Mouse (Mus musculus) adrenal gland, adult 2 months (tissue): ENCODE results near the gene Fbln1. TPM values are rescaled to one million over a fixed set of nuclear protein-coding genes. Genes with fewer than 3 reads are reported as not detected.

ENCODE experiments used
- DNase-seq: peaks from one replicate; pipeline ENCODE4 v3.0.0; 2021
- polyA plus RNA-seq: library from polyadenylated mRNA; depleted of rRNA; stranded (reverse); fragments of >200 nt; gene quantifications from 2 replicates; pipeline ENCODE4 v1.2.3, GENCODE M21; 2012
- total RNA-seq, 2 experiments: library from RNA; stranded (reverse); gene quantifications; 2 replicates each; pipeline ENCODE4 v1.2.3; 2021

The Fbln1 gene
- total and polyA plus RNA-seq, 3 experiments: 34.0 to 42.1 (median 38.5) TPM

- DNase-seq: peak; percentile 39
These were observed 33.3 kb downstream of the Fbln1 start for GRCm38 (mm10) chr15:85238821-85239745.

DNA sequence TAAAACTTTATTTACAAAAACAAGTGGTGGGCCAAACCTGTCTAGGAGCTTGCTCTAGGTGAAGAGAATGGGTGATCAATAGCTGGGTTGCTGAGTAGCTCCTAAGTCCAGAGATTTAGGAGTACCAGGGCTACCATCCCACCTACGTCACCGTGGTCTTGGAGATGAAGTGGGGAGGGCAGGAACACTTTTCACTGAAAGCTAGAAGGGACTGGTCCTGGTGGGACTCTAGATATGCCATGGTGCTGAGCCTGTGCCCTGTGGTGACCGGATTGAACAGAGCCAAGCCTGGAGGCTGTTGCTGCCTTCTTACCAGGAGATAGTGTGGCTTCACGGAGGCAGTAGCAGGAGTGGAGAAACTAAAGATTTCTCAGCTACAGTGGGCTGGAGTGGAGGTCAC lies 34.3 kb downstream of the Fbln1 start:
- no peak for DNase-seq

- DNase-seq: no peak
These were observed 36.1 kb downstream of the Fbln1 start for GRCm38 (mm10) chr15:85241856-85242255.

DNA sequence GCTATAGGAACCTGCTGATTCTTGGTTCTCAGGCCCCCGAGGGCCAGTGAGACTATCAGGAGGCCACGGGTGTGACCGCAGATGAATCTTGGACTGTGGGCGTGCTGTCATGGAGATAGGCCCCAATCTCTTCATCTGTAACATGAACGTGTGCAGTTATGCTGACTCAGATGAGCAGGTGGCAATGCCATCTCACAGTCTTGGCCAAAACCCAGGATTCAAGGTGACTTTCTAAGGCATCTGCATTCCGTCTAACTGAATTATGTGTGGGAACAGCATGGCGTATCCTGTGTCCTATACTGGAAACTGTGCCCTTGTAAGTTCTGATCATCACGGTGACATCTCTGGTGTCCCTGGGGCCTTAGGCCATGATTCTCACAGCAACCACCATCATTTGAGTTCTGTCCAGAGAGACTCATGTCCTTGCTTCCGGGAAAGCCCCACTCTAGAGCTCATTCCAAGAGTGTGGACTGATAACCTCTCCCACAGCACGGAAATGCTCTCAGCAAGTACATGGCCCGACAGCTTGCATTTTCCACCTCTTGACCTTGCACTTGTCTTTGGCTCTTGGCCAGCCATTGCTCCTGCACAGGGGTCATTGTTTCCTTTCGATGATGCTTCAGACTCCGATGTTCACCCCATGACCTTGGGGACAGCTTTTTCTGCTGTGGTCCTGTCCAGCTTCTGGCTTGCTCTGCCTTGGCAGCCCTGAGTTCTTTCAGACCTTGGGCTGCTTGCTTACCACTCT lies 38.8 kb downstream of the Fbln1 start:
- no peak for DNase-seq

DNA sequence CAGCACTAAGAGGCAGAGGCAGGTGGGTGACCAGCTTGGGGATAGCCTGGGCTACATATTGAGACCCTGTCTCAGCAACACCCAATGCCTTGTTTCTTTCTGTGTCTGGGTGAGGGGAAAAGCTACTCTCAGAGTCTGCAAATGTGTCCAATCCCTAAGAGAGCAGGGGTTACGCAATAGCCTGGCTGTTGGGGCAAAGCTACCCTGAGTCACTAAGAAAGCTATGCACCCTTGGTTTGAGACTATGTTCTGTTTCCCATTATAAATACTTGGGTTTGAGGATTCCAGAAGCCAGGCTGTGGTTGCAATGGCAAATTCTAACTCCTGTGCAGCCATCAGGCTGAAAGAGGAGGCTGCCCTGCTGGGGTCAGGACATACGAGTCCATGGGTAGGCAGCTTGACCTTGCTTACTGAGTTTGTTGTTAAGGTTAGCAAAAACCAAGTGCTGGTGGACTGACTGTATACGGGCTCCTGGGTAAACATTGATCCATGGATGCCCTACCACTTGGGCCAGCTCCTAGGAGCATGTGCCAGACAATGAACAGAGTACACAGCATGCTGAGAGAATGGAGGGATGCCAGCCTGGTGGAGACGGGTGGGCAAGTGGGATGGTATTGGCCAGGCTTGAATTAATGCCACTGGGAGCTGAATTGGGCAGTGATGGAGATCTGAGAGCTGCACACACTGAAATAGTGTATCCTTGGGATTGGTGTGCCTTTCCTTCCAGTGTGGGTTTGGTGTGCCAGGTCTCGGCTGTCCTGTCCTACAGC lies 39.7 kb downstream of the Fbln1 start:
- DNase-seq: peak; percentile 61

- DNase-seq: no peak
These were observed 40.3 kb downstream of the Fbln1 start for GRCm38 (mm10) chr15:85246016-85246415.

- no peak for DNase-seq
These were observed 41.2 kb downstream of the Fbln1 start for GRCm38 (mm10) chr15:85246936-85247335.

DNA sequence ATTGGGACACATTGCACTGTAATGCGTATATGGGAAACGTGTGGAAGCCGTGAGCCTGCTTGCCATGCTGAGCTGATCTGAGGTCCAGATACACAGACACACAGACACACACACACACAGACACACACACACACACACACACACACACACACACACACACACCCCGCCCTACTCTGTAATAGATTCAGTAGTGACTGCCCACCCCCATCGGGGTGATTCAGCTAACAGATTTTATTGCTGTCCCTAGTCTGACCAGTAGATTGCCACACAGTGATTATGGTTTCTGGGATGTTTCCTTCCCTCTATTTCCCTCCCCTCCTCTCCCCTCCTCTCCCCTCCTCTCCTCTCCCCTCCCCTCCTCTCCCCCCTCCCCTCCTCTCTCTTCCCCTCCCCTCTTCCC lies 42.6 kb downstream of the Fbln1 start:
- DNase-seq: no peak

- DNase-seq: peak; percentile 60
These were observed 43.5 kb downstream of the Fbln1 start for GRCm38 (mm10) chr15:85249252-85249651.

- no peak for DNase-seq
These were observed 44.7 kb downstream of the Fbln1 start for GRCm38 (mm10) chr15:85250436-85250835.

- DNase-seq: no peak
These were observed 46.7 kb downstream of the Fbln1 start for GRCm38 (mm10) chr15:85252476-85252875.

- DNase-seq: peak; percentile 24
These were observed 52.2 kb downstream of the Fbln1 start for GRCm38 (mm10) chr15:85257775-85258429.

GRCm38 (mm10) chr15:85262805-85263204 lies 57.1 kb downstream of the Fbln1 start:
- DNase-seq: no peak

- DNase-seq: peak; percentile 84
These were observed 61.1 kb downstream of the Fbln1 start for GRCm38 (mm10) chr15:85266729-85267434.

- no peak for DNase-seq
These were observed 62.1 kb downstream of the Fbln1 start for GRCm38 (mm10) chr15:85267891-85268290.

GRCm38 (mm10) chr15:85272988-85273387 lies 67.2 kb downstream of the Fbln1 start:
- DNase-seq: no peak

DNA sequence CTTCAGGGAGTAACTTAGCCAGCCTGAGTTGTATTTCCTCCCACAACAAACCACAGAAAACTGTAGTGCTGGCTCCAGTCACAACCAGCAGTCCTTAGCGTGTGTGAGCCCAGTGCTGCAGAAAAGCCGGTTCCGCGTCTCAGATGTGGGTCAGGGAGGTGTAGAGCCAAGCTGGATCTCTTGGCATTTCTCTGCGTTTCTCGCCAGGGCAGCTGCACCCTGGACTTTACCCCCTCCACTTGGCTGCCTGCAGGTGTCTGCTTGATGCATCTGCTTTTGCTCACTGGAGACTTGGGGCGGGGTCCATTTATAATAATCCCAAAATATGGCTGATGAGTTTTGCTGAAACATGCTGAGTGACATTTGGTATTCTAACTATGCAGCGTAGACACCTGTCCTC lies 71.5 kb downstream of the Fbln1 start:
- no peak for DNase-seq

GRCm38 (mm10) chr15:85278986-85279385 lies 73.2 kb downstream of the Fbln1 start:
- DNase-seq: no peak

GRCm38 (mm10) chr15:85282021-85282420 lies 76.3 kb downstream of the Fbln1 start:
- DNase-seq: peak; percentile 45

GRCm38 (mm10) chr15:85284651-85285050 lies 78.9 kb downstream of the Fbln1 start:
- DNase-seq: no peak

DNA sequence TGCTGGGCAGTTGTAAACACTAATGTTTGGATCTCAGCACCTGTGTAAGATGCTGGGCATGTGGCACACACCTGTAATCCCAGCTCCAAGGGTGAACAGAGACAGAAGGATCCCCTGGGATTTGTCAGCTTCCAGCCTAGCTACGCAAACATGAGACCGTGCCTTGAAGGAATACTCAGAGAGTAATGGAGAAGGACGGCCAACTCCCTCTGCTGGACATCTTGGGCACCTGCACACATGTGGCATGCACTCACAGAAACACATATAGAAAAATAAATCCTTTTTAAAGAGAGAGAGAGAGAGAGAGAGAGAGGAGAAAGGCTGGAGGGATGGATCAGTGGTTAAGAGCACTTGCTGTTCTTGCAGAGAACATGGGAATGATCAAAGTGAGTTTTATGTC lies 88.9 kb downstream of the Fbln1 start:
- DNase-seq: no peak
